Mouse (Mus musculus) spleen, postnatal 4 days (tissue): ENCODE data around the gene Slc32a1.

ENCODE experiments used
- DNase-seq, 2 experiments: peaks; one replicate each; pipeline ENCODE4 v3.0.0; 2022; ENCODE audit warnings: low spot score in 2 of 2

Slc32a1 gene

DNA sequence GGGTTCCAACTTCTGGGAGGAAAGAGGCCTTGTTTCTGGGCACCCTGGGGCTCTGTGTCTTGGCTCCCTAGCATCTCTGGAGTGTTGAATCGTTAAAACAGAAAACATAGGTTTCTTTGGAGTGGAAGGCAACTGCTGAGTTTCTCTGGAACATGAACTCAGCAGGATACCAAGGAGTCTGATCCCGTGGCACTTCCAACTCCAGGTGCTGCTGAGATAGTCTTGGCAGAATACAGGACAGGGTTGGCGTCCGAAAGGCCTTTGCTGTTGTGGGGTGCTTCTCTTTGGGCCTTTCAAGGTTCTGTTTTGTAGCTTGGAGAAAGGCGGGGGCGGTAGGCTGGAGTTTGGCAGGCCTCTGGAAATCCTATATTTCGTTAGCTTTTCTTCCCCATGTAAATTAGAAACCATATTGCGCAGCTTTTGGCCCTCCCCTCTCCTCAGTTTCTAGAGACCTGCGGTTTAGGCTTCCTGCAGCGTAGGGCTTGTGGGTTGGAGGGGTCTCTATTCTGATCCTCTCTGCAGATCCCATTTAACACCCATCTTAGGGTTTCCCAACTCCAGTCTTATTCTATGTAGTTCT, 2.2 kb downstream of the Slc32a1 start:
- DNase-seq, result no peak

DNA sequence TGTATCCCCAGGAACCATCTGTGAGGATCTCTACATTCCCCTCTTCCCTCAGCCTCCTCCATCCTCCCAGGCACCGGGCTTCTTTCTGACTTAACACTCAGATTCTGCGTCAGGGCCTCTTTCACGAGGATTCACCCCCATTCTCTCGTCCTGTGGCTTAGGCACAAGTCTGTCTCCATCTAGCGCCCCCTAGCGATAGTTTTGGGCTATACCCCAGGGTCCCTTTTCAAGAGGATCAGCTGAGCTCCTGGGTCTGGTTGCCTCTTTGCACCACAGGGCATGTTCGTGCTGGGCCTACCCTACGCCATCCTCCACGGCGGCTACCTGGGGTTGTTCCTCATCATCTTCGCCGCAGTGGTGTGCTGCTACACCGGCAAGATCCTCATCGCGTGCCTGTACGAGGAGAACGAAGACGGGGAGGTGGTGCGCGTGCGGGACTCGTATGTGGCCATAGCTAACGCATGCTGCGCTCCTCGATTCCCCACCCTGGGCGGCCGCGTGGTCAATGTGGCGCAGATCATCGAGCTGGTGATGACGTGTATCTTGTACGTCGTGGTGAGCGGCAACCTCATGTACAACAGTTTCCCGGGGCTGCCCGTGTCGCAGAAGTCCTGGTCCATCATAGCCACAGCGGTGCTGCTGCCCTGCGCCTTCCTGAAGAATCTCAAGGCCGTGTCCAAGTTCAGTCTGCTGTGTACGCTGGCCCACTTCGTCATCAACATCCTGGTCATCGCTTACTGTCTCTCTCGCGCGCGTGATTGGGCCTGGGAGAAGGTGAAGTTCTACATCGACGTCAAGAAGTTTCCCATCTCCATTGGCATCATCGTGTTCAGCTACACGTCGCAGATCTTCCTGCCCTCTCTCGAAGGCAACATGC, 3.2 kb downstream of the Slc32a1 start:
- peak; percentile 66 to 88 for DNase-seq

DNA sequence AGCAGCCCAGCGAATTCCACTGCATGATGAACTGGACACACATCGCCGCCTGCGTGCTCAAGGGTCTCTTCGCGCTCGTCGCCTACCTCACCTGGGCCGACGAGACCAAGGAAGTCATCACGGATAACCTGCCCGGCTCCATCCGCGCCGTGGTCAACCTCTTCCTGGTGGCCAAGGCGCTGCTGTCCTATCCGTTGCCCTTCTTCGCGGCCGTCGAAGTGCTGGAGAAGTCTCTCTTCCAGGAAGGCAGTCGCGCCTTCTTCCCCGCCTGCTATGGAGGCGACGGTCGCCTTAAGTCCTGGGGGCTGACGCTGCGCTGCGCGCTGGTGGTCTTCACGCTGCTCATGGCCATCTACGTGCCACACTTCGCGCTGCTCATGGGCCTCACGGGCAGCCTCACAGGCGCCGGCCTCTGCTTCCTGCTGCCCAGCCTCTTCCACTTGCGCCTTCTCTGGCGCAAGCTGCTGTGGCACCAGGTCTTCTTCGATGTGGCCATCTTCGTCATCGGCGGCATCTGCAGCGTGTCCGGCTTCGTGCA, 3.9 kb downstream of the Slc32a1 start:
- no peak for DNase-seq

DNA sequence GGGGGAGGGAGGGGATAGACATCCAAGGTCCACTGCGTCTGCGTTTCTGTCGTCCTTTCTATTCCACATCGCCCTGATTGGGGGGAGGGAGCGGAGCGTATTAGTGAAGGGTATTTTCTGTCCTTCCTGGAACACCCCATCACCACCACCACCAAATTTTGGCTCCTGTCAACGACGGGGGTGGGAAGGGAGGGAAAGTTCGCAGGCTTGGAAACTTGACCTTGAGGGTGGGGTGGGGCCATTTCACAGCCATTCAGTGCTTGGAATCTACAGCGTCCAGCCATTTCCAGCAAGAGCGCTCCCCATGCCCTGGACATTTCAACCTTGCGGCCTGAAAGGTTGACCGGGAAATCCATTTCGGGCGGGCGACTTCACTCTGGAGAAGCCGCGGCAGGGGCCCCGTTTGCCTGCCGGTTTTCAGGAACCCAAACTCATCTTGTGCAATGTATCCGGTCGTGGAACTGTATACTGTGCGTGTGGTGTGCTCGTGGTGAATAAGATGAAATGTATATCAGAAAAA, 4.7 kb downstream of the Slc32a1 start:
- no peak for DNase-seq

DNA sequence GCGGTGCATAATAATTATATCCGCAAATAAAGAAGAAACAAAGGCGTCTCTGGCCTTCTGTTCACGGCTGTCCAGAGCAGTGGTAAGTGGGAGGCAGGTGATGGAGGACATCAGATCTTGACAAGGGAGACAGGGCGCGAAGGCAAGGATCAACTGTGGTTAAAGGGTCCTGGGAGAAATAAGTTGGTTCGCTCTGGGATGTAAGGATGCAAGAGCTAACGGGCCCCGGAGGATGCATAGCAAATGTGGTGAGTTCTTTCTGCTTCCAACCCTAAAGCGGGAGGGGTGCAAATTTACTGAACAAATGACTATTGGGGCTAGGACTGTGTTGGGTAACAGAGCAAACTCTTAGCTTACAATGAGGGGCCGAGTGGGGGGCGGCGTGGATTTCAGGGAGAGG, 5.1 kb downstream of the Slc32a1 start:
- no peak for DNase-seq

DNA sequence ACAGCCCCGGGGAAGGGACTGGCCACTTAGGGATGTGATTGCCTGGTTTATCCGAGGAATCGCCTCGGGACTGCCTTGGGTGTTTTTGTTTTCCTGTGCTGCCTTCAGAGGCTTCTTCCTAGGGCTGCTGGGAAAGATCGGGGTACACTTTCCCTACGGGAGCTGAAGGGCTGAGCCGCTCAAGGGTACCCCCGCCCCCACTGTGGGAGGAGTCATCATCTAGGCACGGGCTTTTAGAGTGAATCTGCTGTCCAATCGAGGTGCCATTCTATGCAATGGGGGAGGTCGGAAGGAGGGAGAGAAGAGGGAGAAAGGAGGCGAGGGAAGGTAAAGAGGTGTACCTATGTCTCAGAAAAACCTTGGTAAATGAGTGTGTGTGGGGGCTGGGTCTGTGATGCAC, 5.7 kb downstream of the Slc32a1 start:
- DNase-seq, result no peak

DNA sequence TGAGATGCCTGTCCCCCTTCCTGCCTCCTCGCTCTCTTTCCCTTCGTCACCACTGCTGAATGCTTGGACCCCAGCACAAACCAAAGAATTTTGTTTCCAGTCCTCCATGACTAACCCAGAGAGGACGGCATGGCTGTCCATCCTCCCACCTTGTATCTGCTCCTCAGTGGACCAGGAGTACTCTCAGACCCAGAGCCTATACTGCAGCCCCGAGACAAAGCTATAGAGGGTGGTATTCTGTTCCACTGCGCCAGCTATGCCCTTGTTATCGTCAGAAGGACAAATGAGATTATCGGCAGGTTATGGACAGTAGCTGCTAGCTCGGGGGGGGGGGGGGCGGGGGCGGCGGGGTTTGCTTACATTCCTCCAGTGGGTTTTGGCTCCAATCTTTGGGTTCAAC, 6.2 kb downstream of the Slc32a1 start:
- no peak for DNase-seq

DNA sequence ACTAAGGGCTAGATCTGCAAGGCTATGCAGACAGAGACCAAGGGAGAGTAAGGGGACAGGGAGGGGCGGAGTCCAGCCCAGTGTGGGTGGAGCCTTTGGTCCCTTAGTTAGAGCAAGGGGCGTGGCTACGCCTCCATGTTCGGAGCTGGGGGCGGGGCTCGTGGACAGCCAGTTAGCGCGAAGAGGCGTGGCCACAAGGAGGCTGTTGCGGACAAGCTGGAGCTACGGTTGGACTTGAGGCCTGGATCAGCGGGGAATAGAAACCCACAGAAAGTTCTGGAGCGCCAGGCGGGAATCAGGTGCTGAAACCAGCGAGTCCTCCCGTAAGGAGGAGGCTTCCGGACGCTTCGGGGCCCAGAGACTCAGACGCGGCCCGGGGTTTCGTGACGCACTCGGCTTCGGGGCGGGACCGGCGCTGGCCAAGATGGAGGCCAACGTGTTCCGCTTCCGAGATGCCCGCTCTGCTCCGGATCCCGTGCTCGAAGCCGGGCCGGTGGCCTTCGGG, 14.2 kb downstream of the Slc32a1 start, which contains the start of gene Actr5:
Gene Actr5 (plus strand): TSS at position 171 of the 505 bp plus-strand sequence.
- peak; percentile 92 to 94 for DNase-seq

DNA sequence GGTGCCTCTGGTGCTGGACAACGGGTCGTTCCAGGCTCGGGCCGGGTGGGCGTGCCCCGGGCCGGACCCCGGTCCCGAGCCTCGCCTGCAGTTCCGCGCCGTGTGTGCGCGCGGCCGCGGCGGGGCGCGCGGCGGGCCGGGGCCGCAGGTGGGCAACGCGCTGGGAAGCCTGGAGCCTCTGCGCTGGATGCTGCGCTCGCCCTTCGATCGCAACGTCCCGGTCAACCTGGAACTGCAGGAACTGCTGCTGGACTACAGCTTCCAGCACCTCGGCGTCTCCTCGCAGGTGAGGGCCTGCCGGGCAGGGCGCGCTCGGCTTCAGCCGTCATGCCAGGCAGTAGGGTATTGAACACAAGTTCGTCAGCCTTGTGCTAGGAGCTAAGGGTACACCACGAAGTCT, 14.7 kb downstream of the Slc32a1 start:
- peak; percentile 33 to 74 for DNase-seq

DNA sequence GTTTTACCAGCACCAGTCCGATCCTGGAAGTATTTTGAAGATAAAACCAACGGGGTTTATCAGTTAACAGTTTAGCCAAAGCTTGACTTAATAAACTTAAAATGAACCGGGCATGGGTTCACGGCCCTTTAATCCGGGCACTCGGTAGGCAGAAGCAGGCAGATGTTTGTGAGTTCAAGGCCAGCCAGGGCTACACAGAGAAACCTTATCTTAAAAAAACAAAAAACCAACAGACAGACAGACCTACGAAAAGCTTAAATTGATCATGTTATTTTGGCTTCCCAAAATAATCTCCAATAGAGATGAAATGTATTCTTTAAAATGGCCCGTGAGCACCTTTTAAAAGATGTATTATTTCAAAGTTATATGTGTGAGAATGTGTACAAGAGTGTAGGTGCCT, 15.1 kb downstream of the Slc32a1 start:
- no peak for DNase-seq

DNA sequence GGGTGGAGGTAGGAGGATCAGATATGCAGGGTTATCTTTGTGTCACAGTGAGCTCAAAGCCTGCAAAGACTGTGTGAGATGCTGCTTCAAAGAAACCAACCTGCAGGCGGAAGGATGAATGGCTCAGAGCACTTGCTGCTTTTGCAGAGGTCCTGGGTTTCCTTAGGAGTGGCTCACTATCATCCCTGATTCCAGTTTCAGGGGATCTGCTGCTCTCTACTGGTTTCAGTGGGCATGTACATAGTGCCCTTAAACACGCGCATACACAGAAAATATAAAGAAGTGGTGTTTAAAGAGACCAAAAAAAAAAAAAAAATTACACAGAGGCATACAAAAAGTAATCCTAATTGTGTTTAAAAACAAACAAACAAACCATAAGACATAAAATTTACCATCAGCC, 18.3 kb downstream of the Slc32a1 start:
- no peak for DNase-seq

DNA sequence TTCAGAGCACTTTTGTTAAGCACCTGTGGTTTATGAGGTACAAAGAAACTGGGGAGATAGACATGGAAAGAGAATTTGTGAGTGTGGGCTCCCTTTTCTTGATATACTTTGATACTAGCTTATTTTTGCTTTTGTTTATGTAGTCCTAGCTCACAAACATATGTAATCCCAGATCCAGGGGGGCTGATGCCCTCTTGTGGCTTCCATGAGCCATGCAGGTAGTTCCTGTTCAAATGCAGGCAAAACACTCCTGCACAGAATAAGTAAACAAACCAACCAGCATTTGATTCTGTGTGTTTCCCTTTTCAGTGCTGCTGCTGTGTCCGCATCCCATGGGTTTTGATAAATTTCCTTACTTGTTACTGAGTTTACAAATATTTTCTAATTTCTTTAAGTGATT, 18.8 kb downstream of the Slc32a1 start:
- DNase-seq, result no peak

DNA sequence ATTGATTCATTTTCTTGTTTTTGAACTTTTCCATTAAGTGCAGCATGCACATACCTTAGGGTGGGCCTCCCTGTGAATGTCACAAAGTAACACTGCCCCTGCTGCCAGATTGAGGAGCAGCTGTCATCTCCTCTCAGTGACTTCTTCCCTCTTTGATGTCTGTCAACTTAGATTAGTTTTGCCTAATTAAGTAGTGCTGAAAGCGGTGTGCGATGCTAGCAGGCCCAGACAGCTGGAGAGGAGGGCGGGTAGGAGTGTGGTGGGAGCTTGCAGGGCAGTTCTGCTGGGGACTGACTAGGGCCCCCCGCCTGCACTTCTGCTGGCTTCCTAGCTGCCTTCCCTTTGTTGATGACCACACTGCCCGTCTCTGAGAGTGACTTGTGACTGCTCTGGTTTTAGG, 21.3 kb downstream of the Slc32a1 start:
- no peak for DNase-seq

DNA sequence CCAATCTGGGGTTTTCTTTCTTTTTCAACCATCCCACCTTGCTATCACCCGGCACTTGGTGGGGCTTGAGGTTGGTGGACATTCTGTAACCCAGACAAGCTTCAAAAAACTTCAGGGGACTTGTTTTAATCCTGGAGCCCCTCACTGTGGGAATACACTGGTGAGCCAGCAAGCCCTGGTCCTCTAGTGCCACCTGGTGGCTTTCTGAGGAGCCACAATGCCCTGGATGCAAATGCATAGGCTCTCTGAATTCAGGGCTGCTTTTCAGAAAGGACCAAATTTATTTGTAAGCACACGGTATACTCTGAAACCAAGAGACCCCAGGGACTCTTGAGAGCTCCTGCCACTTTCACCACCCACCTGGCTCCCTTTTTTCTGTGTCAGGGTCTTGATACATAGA, 31.3 kb downstream of the Slc32a1 start:
- DNase-seq, result peak; percentile 58 to 80

DNA sequence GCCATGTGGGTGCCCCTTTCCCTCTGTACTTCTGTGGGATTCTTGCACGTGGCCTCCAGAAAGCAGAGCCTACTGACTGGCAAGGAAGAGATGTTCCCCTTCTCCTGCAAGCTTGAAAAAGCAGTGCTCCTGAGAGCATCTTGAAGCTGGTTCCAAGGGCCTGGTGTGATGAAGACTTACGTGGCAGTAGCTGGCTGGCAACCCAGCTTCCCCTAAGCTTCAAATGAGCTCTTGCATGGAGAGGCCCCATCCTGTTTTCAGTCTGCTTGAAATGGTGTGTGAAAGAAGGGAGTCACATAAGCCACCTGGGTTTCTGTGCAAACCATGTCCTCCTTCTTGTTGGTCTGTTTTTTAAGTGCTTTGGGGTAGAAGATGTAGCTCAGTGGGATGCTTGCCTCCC, 32.0 kb downstream of the Slc32a1 start:
- DNase-seq, result no peak

DNA sequence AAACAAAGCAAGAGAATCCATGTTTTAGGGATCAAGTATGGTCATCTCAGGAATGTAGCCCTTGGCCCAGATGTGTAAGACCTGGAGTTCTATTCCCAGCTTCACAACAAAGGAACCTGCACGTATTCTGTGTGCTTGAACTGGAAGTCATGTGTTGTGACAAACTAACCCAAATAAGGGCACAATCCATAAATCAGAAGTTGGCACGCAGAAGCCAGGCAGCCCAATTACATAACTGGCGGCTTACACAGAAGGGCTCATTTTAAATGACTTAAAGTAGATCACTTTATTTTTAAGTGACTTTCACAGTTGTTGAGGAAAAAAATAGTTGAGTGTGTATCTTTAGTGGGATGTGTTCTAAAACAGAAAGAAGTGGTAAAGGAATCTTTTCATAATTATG, 33.2 kb downstream of the Slc32a1 start:
- DNase-seq, result no peak

DNA sequence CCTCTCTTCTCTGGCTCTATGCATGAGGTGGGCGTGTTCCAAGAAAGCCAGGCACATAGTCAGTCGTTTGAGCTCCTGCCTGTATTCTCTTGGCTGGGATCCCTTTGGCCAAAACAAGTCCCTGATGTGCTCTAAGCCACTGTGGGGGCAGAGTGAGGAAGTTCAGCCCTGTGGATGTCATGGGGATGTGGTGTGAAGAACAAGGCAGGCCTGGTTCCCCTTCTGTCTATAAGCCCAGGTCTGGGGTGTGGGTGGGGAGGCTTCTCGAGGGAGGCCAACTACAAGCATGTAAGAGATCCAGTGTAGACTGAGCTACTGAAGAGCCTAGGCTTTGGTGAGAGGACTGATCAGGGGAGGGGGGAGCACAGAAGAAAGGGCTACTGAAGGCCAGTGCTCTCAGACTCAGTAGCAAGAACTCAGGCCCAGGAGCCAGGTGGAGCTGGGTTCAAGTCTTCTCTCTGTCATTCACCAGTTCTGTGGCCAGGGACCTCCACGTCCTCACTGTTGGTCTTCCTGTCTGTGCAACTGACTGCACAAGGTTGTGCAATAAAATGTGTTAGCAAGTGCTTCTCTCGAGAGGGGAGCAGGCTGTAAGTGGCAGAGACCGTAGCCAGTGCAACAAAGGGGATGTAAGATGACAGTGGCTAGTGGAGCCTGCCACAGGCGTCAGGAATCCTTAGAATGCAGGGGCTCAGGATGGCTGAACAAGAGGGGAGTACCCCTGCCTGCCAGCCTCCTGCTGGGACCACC, 40.8 kb downstream of the Slc32a1 start:
- DNase-seq, result no peak

DNA sequence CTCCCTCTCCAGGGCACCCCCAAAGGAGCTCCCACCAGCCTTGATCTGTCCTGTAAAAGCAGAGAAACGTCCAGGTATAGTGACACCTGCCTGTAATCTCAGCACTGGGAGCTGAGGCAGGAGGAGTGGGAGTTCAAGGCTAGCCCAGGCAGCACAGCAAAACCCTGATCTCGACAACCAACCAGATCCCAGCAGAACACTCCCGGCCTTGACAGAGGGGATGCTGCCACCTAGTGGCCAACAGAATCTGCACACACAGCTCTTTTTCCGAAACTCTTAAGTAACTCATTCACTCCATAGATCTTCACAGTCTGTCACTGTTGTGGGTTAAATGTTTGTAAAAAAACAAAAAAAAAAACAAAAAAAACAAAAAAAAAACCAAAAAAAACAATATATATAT, 42.4 kb downstream of the Slc32a1 start:
- peak; percentile 66 to 88 for DNase-seq

DNA sequence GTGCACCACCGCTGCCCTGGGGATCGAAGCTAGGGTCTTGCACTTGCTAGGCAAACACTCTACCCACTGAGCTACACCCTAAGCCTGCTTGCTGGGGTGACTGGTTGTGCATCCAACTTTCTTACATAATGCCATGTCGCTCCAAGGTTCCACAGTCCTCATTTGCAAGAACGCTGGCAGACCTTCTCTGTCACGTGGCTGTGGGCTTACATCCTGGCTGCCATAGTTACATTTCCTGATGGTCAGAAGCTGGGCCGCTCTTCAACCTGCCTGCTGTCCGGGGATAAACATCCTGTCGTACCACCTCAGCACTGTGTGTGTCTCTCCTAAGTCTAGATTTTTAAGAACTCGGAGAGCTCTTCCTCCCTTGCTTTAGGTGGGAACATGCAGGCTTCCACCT, 44.1 kb downstream of the Slc32a1 start:
- no peak for DNase-seq

DNA sequence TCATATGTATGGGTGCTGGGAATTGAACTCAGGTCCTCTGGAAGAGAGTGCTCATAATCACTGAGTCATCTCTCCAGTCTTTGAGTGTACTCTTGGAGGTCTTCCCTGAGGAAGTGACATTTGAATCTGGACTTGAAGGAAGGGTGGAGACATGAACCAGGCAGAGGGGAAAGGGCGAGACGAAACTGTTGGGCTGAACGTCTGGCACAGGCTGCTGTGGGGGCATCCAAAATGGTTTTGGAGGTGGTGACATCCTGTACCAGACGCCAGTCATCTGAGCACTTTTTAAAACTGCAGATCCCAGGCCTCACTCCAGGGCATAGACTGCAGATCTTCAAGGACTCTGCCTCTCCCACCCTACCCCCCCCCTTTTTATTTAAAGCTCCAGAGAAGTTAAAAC, 45.2 kb downstream of the Slc32a1 start:
- DNase-seq, result no peak

DNA sequence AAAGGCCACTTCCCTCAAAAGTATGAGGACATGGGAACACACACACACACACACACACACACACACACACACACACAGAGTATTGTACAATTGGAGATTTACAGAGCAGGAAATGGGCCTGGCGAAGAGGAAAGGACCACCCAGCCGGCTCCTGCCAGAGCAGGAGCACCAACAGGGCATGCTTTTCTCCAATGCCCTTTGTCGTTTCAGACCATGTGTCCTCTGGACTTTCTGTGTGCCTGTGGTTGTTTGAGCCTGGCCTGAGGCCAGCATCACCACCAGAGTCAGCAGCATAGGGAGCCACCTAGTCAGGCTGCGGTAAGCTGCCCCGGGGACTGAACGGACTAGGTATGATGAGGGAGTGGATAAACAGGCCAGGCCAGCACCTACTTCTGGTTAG, 48.3 kb downstream of the Slc32a1 start:
- DNase-seq, result no peak

DNA sequence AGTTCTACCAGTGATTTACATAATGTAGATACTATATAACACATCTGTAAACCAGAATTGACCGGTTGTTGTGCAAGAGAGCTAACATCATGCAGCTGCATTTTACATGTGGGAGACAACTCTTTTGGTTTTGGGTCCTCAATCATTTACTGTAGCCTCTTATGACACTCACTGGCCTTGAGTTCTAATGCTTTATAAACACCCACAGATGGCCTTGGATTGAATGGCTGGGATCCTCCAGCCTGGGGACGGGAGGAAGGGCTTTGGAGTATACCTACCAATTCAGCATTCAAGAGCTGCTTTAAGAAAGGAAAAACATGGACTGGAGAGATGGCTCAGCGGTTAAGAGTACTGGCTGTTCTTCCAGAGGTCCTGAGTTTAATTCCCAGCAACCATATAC, 48.8 kb downstream of the Slc32a1 start:
- DNase-seq, result no peak
